Mouse (Mus musculus) ES-E14 (cell line): ENCODE measurements around the gene Pkn3.

ENCODE experiments used
- CHD2 ChIP-seq: IDR thresholded peaks from 2 replicates; pipeline ENCODE4 v1.6.1; 2014; ENCODE audit warnings: mild to moderate bottlenecking, low read depth, low read length, inconsistent platforms
- HCFC1 ChIP-seq: IDR thresholded peaks from 2 replicates; pipeline ENCODE4 v1.6.1; 2012; ENCODE audit warnings: low read length, inconsistent platforms, borderline replicate concordance; ENCODE audit not compliant: insufficient read depth
- MAFK ChIP-seq: IDR thresholded peaks from 2 replicates; pipeline ENCODE4 v1.6.1; 2014; ENCODE audit warnings: mild to moderate bottlenecking, low read depth, low read length, inconsistent platforms; ENCODE audit not compliant: insufficient read depth
- ZC3H11A ChIP-seq: IDR thresholded peaks from 2 replicates; pipeline ENCODE4 v1.6.1; 2012; ENCODE audit warnings: low read depth, mild to moderate bottlenecking, inconsistent platforms, low read length, borderline replicate concordance
- ZNF384 ChIP-seq: IDR thresholded peaks from 2 replicates; pipeline ENCODE4 v1.6.1; 2012; ENCODE audit warnings: low read depth, low read length, inconsistent platforms

DNA sequence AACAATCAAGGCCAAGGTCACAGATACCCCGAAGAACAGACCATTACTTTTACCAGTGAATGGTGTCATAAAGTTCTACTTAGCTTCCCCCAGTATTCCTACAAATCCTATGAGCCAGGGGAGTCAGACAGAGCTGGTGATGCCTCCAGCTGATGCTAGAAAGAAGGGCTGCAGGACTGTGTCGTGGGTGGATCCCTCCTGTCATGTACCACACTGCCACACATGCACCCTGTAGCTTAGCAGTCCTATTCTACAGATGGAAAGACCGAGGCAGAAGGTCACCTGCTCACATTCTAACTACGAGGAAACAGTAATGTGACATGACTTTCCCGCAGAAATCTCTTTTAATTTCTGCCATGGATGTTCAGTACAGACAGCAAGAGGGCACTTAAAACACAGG lies 45.3 kb downstream of the Pkn3 start:
- TF ChIP-seq ZNF384 (no peak), ZC3H11A (no peak), CHD2 (no peak), MAFK (no peak), HCFC1 (no peak)
